Mouse (Mus musculus): ENCODE measurements around the gene Vmn1r127.
"Not testable (repeated sequence)": the region's sequence is repeated elsewhere in the genome, so short reads cannot be mapped to it uniquely, and the experiment has no call there.

The Vmn1r127 gene

GRCm38 (mm10) chr7:21319761-21320160 lies at the start of gene Vmn1r127:
Gene Vmn1r127 (minus strand): TSS chr7:21319861.
- DNase-seq: not testable (repeated sequence)

GRCm38 (mm10) chr7:21361191-21361590 lies 41.5 kb upstream of the Vmn1r127 start, which contains the start of gene Vmn1r129:
Gene Vmn1r129 (minus strand): TSS chr7:21361291.
- DNase-seq: not testable (repeated sequence)

- DNase-seq: not testable (repeated sequence)
Measured at GRCm38 (mm10) chr7:21349073-21349472, 29.4 kb upstream of the Vmn1r127 start, which contains the start of gene Vmn1r128. Gene Vmn1r128 (plus strand): TSS chr7:21349373.

DNA sequence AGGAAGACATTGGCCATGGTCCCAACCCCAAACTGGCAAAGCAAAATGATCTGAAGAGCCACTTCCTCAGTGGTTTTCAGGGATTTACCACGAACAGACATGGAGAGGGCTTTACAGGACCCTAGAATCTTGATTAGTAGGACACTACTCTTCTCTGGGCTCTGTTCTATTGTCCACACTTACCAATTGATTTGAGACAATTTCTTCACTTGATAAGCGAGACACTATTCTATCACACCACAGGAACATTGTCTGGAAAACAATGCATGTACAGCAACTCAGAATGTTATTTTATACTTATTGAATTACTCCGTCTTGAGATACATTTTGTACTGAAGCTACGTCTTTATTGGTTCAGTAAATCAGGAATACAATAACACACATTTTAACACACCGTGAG lies 18.3 kb downstream of the Vmn1r127 start, which contains the start of gene Vmn1r126:
Gene Vmn1r126 (minus strand): TSS at position 101 of the 400 bp plus-strand sequence.
- DNase-seq: not testable (repeated sequence)

- DNase-seq: not testable (repeated sequence)
Measured at GRCm38 (mm10) chr7:21271879-21272278, 47.8 kb downstream of the Vmn1r127 start, which contains the start of gene Vmn1r125. Gene Vmn1r125 (plus strand): TSS chr7:21272179.
